Mouse (Mus musculus) heart, adult 2 months (tissue): ENCODE measurements around the gene Prkar2a. TPM values are rescaled to one million over a fixed set of nuclear protein-coding genes. Genes with fewer than 3 reads are reported as not detected.
A peak's percentile ranks its signal among the peaks of the same experiment; 100 is the strongest.

Experiments
- DNase-seq, 2 experiments: peaks; one replicate each; pipeline ENCODE4 v3.0.0; 2021
- H3K27ac ChIP-seq: fragments of 200-600 bp; 2 replicates; pipeline ENCODE4 v1.8.1; 2022
- H3K27me3 ChIP-seq: fragments of 200-500 bp; 2 replicates; pipeline ENCODE4 v1.6.1; 2012; ENCODE audit warnings: mild to moderate bottlenecking, low read length, inconsistent platforms, mixed read lengths; ENCODE audit not compliant: control insufficient read depth, insufficient read depth
- H3K36me3 ChIP-seq: fragments of 200-500 bp; 2 replicates; pipeline ENCODE4 v1.6.1; 2012; ENCODE audit warnings: low read length, inconsistent platforms; ENCODE audit not compliant: control insufficient read depth, insufficient read depth
- H3K4me1 ChIP-seq: fragments of 200-500 bp; 2 replicates; pipeline ENCODE4 v1.6.1; 2011; ENCODE audit warnings: low read length; ENCODE audit not compliant: control insufficient read depth, insufficient read depth
- H3K4me3 ChIP-seq: fragments of 200-600 bp; 2 replicates; pipeline ENCODE4 v1.8.1; 2022
- H3K79me2 ChIP-seq: fragments of 200-500 bp; replicated peaks from 2 replicates; pipeline ENCODE4 v1.6.1; 2012; ENCODE audit warnings: mild to moderate bottlenecking, inconsistent platforms, low read length, moderate library complexity, mixed read lengths; ENCODE audit not compliant: control insufficient read depth, insufficient read depth
- H3K9ac ChIP-seq: fragments of 200-500 bp; 2 replicates; pipeline ENCODE4 v1.6.1; 2012; ENCODE audit warnings: low read depth, mild to moderate bottlenecking, control low read depth, inconsistent platforms, low read length, mixed read lengths
- CTCF ChIP-seq: fragments of 200-600 bp; IDR thresholded peaks from 2 replicates; pipeline ENCODE4 v1.8.1; 2022; ENCODE audit warnings: antibody characterized with exemption, mild to moderate bottlenecking, moderate library complexity
- EP300 ChIP-seq: fragments of 200-500 bp; IDR thresholded peaks from 2 replicates; pipeline ENCODE4 v1.6.1; 2011; ENCODE audit warnings: low read depth, low read length, control low read depth; ENCODE audit not compliant: insufficient read depth
- POLR2A ChIP-seq: fragments of 200-500 bp; IDR thresholded peaks from 2 replicates; pipeline ENCODE4 v1.6.1; 2011; ENCODE audit warnings: mild to moderate bottlenecking, low read depth, low read length, control low read depth; ENCODE audit not compliant: insufficient read depth
- WGBS: fragments of 180-500 bp; shearing (Covaris S2); methylation state at CpG from one replicate; pipeline ENCODE4 v1.1.7; 2018; 5-methylcytosine and 5-hydroxymethylcytosine counted together
- intact Hi-C: fragments of 180-260 bp; cut with DNase I; formaldehyde crosslinking; loops from one replicate; pipeline ENCODE4 v1.15.1; 2025
- polyA plus RNA-seq: library from polyadenylated mRNA; depleted of rRNA; stranded (reverse); fragments of >200 nt; gene quantifications from 2 replicates; pipeline ENCODE4 v1.2.3, GENCODE M21; 2012
- total RNA-seq, 2 experiments: library from RNA; stranded (reverse); gene quantifications; 2 replicates each; pipeline ENCODE4 v1.2.3; 2021

The Prkar2a gene
- total and polyA plus RNA-seq, 3 experiments: 22.9 to 82.8 (median 78.8) TPM

DNA sequence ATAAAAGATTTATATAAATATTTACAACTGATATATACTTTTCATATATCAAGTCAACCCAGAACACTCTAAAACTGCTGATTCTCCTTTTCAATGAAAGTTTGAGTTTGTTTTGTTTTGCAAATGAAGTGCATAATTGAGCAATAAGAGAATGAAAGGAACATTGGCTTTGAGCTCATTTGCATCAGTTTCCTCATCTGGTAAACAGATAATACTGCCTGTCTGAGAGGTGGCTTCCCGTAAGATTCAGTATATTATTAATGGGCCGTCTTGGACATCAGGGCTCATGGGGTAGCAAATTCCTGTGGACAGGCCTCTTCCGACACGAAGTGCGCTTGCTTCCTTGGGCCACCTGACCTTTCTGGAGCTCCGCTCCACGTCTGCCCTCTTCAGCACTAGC is 21.7 kb downstream of the Prkar2a start:
- H3K9ac ChIP-seq: no peak overlapping the region
- intact Hi-C loops: no loop called here
- no peaks in the 10 kb centered on the region; the same call in 1 of the 2 replicates for H3K4me1 ChIP-seq
- DNase-seq: no peak
- no peak overlapping the region for H3K4me3 ChIP-seq
- no peak overlapping the region for H3K27ac ChIP-seq
- no peaks in the 10 kb centered on the region for H3K27me3 ChIP-seq
- H3K79me2 ChIP-seq: no peaks in the 10 kb centered on the region; the same call in 1 of the 2 replicates
- peaks cover 3% of the 10 kb centered on the region; the same call in 1 of the 2 replicates for H3K36me3 ChIP-seq
- 80% methylated on average over 7 of the region's 7 CpGs for WGBS
- TF ChIP-seq CTCF: no peak
- no peak for TF ChIP-seq POLR2A
- TF ChIP-seq EP300: no peak

GRCm38 (mm10) chr9:108716199-108716598 is 27.1 kb downstream of the Prkar2a start:
- 93% methylated on average over 4 of the region's 4 CpGs for WGBS
- TF ChIP-seq POLR2A: no peak
- no peak for TF ChIP-seq EP300
- no peak for TF ChIP-seq CTCF
- intact Hi-C loops: no loop called here

GRCm38 (mm10) chr9:108723751-108724150 is 34.6 kb downstream of the Prkar2a start:
- no peak overlapping the region for H3K27ac ChIP-seq
- no peaks in the 10 kb centered on the region for H3K4me1 ChIP-seq
- no peak overlapping the region for H3K9ac ChIP-seq
- no peaks in the 10 kb centered on the region; the same call in 1 of the 2 replicates for H3K36me3 ChIP-seq
- no peak for DNase-seq
- TF ChIP-seq POLR2A (no peak), EP300 (no peak), CTCF (no peak)
- H3K27me3 ChIP-seq: no peaks in the 10 kb centered on the region
- intact Hi-C loops: no loop called here
- H3K4me3 ChIP-seq: no peak overlapping the region
- H3K79me2 ChIP-seq: no peaks in the 10 kb centered on the region
- 59% methylated on average over 2 of the region's 2 CpGs for WGBS

More at GRCm38 (mm10) chr9:108716199-108716598, 27.1 kb downstream of the Prkar2a start:
- Histone ChIP-seq H3K4me1 (no peaks in the 10 kb centered on the region), H3K36me3 (no peaks in the 10 kb centered on the region), H3K27me3 (no peaks in the 10 kb centered on the region), H3K9ac (no peak overlapping the region), H3K4me3 (no peak overlapping the region), H3K27ac (no peak overlapping the region), H3K79me2 (no peaks in the 10 kb centered on the region)
- no peak for DNase-seq

GRCm38 (mm10) chr9:108726116-108726515 is 37.0 kb downstream of the Prkar2a start:
- intact Hi-C loops: no loop called here

GRCm38 (mm10) chr9:108729050-108729449 is 39.9 kb downstream of the Prkar2a start:
- Histone ChIP-seq H3K79me2 (no peaks in the 10 kb centered on the region), H3K27me3 (no peaks in the 10 kb centered on the region), H3K9ac (no peak overlapping the region), H3K36me3 (no peaks in the 10 kb centered on the region; the same call in 1 of the 2 replicates), H3K4me1 (no peaks in the 10 kb centered on the region), H3K27ac (no peak overlapping the region), H3K4me3 (no peak overlapping the region)
- DNase-seq: no peak
- intact Hi-C loops: no loop called here
- TF ChIP-seq POLR2A: no peak
- TF ChIP-seq CTCF: peak; percentile 47
- no peak for TF ChIP-seq EP300

More at GRCm38 (mm10) chr9:108726116-108726515, 37.0 kb downstream of the Prkar2a start:
- H3K36me3 ChIP-seq: no peaks in the 10 kb centered on the region; the same call in 1 of the 2 replicates
- no peak overlapping the region for H3K27ac ChIP-seq
- no peaks in the 10 kb centered on the region for H3K27me3 ChIP-seq
- WGBS: 86% methylated on average over 5 of the region's 5 CpGs
- H3K4me3 ChIP-seq: no peak overlapping the region
- no peaks in the 10 kb centered on the region for H3K79me2 ChIP-seq
- H3K9ac ChIP-seq: no peak overlapping the region
- DNase-seq: no peak
- H3K4me1 ChIP-seq: no peaks in the 10 kb centered on the region
- TF ChIP-seq CTCF (no peak), POLR2A (no peak), EP300 (no peak)

DNA sequence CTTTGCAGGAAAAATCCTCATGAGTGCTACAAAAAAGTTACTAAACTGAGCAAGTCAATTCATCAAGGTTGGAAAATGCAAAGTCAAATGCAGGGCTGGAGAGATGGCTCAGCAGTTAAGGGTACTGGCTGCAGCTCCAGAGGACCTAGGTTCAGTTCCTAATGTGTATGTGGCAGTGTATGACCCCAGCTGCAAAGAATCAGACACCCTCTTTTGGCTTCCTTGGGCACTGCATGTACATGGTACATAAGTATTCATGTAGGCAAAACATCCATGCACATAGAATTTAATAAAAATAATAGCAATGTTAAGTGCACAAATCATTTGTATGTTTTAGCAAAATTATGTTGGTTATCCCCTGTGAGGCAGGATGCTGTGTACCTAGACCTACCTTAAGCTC is 43.3 kb downstream of the Prkar2a start:
- H3K27me3 ChIP-seq: no peaks in the 10 kb centered on the region
- intact Hi-C loops: no loop called here
- no peaks in the 10 kb centered on the region for H3K36me3 ChIP-seq

More for the DNA sequence above, 43.3 kb downstream of the Prkar2a start:
- Histone ChIP-seq H3K27ac (no peak overlapping the region), H3K79me2 (no peaks in the 10 kb centered on the region), H3K9ac (no peak overlapping the region), H3K4me3 (no peak overlapping the region), H3K4me1 (no peaks in the 10 kb centered on the region)
- TF ChIP-seq POLR2A (no peak), CTCF (peak; percentile 24; the same call in 1 of the 2 replicates)
- no peak for DNase-seq
